Mouse (Mus musculus) limb, embryonic 14.5 days (tissue): Measurements from ENCODE around the gene Hoxd10. TPM values are rescaled to one million over a fixed set of nuclear protein-coding genes. Genes with fewer than 3 reads are reported as not detected.
A peak's percentile ranks its signal among the peaks of the same experiment; 100 is the strongest.

Experiments used
- ATAC-seq: fragments of 200-750 bp; cut with Nextera tagmentation; 2 replicates; pipeline ENCODE4 v1.8.0; 2017; ENCODE audit warnings: low read depth, moderate number of reproducible peaks, moderate TSS enrichment; ENCODE audit not compliant: low FRiP score
- DNase-seq: peaks from one replicate; pipeline ENCODE4 v3.0.0-alpha.2; 2015; ENCODE audit warnings: low spot score
- H3K27ac ChIP-seq: fragments of 300-500 bp; sonication (generic); replicated peaks from 2 replicates; pipeline ENCODE4 v1.5.1; 2014; ENCODE audit warnings: low read depth, mild to moderate bottlenecking, low read length, moderate library complexity, mixed read lengths
- H3K27me3 ChIP-seq: fragments of 300-500 bp; sonication (generic); 2 replicates; pipeline ENCODE4 v1.6.1; 2014; ENCODE audit warnings: low read length, mixed read lengths; ENCODE audit not compliant: control insufficient read depth, insufficient read depth
- H3K36me3 ChIP-seq: fragments of 300-500 bp; sonication (generic); 2 replicates; pipeline ENCODE4 v1.6.1; 2014; ENCODE audit warnings: mild to moderate bottlenecking, low read length, moderate library complexity, mixed read lengths; ENCODE audit not compliant: control insufficient read depth, insufficient read depth
- H3K4me1 ChIP-seq: fragments of 300-500 bp; sonication (generic); 2 replicates; pipeline ENCODE4 v1.6.1; 2014; ENCODE audit warnings: antibody characterized with exemption, low read length, mixed read lengths; ENCODE audit not compliant: control insufficient read depth, insufficient read depth
- H3K4me2 ChIP-seq: fragments of 300-500 bp; sonication (generic); replicated peaks from 2 replicates; pipeline ENCODE4 v1.6.1; 2014; ENCODE audit warnings: low read depth, mild to moderate bottlenecking, low read length, moderate library complexity; ENCODE audit not compliant: severe bottlenecking
- H3K4me3 ChIP-seq: fragments of 300-500 bp; sonication (generic); replicated peaks from 2 replicates; pipeline ENCODE4 v1.5.1; 2014; ENCODE audit warnings: low read length
- H3K9ac ChIP-seq: fragments of 300-500 bp; sonication (generic); 2 replicates; pipeline ENCODE4 v1.6.1; 2014; ENCODE audit warnings: mild to moderate bottlenecking, low read depth, low read length, moderate library complexity; ENCODE audit not compliant: severe bottlenecking
- H3K9me3 ChIP-seq: fragments of 300-500 bp; sonication (generic); 2 replicates; pipeline ENCODE4 v1.6.1; 2016; ENCODE audit warnings: low read length; ENCODE audit not compliant: control insufficient read depth
- POLR2A ChIP-seq: fragments of 200-500 bp; IDR thresholded peaks from 2 replicates; pipeline ENCODE4 v1.8.0; 2012; ENCODE audit warnings: inconsistent platforms, mild to moderate bottlenecking, moderate library complexity, borderline replicate concordance; ENCODE audit not compliant: insufficient read depth, insufficient read length; ENCODE audit errors: extremely low read depth
- WGBS: fragments of 180-500 bp; shearing (Covaris S2); extraction: QIAGEN DNeasy Blood & Tissue Kit; methylation state at CpG from one replicate; pipeline ENCODE4 v1.1.7; 2014; 5-methylcytosine and 5-hydroxymethylcytosine counted together
- polyA plus RNA-seq, 2 experiments: library from polyadenylated mRNA; depleted of rRNA in 1 of 2; stranded (reverse) in 1 of 2; unstranded in 1 of 2; fragments of >200 nt; fragmentation: Nextera tagmentation in 1 of 2; extraction: Ambion mirVana in 1 of 2; gene quantifications; 2 replicates each; pipeline versions ENCODE4 v1.2.1 to v1.2.3; 2012 to 2014

The Hoxd10 gene
- polyA plus RNA-seq, 2 experiments, result 18.3 to 39.4 TPM

DNA sequence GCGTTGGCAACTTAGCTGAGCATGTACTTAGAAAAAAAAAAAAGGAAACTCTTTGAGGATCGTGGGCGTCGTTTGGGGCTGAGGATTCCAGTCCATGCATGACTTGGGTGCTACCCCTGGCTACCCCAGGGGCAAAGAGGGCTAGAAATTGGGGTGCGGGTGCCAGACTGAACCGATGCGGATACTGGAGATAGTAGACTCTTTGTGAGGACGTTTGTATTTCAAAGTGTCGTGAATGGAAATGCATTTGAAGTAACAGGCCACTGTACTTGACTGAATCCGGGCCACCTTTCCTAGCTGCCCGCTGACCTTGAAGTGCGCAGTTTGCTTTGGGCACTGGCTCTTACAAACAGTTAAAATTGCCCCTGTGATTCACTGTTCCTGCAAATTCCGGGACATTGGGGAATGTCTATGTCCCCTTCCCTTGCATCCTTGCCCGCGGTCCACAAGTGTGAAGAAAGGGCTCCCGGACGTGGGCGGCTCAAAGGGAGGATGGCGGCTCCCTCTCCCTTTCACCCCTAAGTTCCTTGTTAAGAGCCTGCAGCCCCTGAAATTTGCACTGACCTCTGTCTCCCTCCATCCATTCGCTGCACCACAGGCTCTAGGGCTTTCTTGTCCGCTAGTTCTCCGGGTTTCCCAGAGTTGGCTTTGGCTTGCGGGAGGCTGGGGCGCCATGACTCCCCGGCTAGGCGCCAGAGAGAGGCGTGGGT lies 4.6 kb upstream of the Hoxd10 start:
- ATAC-seq (no peak), DNase-seq (no peak)
- H3K27ac ChIP-seq, result peak overlapping the region; percentile 88
- H3K36me3 ChIP-seq, result peaks cover 27% of the 10 kb centered on the region
- peak overlapping the region; percentile 74 for H3K4me3 ChIP-seq
- WGBS, result under 1% methylated on average over 27 of the region's 27 CpGs
- H3K27me3 ChIP-seq, result peaks cover 26% of the 10 kb centered on the region
- peaks cover 9% of the 10 kb centered on the region; the same call in 1 of the 2 replicates for H3K4me1 ChIP-seq
- no peaks in the 10 kb centered on the region for H3K9me3 ChIP-seq
- peak overlapping the region; percentile 91 for H3K9ac ChIP-seq
- peak overlapping the region; percentile 96 for H3K4me2 ChIP-seq
- no peak for TF ChIP-seq POLR2A

GRCm38 (mm10) chr2:74687698-74688555 lies 3.8 kb upstream of the Hoxd10 start:
- H3K27ac ChIP-seq, result peak overlapping the region; percentile 88
- peak overlapping the region; percentile 74 for H3K4me3 ChIP-seq
- 0 out of 2 replicates have a peak, but pooled peaks have one; percentile 11 for TF ChIP-seq POLR2A
- peaks cover 24% of the 10 kb centered on the region for H3K27me3 ChIP-seq
- peak overlapping the region; percentile 91 for H3K9ac ChIP-seq
- H3K9me3 ChIP-seq, result no peaks in the 10 kb centered on the region
- ATAC-seq, result no peak
- H3K4me1 ChIP-seq, result peaks cover 15% of the 10 kb centered on the region; the same call in 1 of the 2 replicates
- H3K4me2 ChIP-seq, result peak overlapping the region; percentile 96
- WGBS, result 4% methylated on average over 31 of the region's 31 CpGs
- peaks cover 33% of the 10 kb centered on the region for H3K36me3 ChIP-seq
- no peak for DNase-seq

DNA sequence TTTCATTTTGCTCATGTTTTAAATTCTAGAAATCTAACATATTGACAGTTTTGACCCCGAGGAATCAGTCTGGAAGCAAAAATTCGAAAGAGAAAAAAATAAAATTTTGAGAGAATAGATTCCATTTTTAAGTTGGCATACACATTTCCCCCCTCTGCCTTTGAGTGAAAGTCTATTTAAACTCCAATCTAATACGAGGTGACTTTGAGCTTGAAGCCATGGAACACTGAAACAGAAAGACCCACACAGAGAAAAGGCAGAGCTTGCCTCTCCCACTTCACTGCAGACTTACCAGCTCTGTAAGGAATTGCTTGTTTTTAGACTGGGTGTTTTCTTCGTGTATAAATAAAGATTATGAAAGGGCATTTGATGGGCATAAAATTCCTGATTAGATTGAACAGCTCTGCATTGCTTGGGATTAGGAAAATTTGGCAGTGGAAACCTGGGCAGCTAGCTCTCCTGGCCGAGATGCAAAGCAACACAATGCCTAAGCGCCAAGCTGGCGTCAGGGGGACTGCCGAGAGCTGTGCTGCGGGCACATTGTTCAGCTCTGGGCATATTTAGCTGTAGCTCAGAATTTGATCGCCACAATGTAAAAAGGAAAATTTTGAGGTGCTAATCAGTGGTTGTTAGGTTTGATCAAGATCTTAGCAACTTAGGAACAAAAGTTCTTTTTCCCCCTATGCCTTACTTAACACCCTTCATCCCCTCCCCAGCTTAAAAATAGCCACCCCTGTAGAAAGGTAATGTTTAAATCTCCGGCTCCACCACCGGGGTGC lies 2.7 kb upstream of the Hoxd10 start:
- 9% methylated on average over 12 of the region's 12 CpGs for WGBS
- peak overlapping the region; percentile 74 for H3K4me3 ChIP-seq
- H3K27ac ChIP-seq, result peak overlapping the region; percentile 88
- no peak for DNase-seq
- peaks cover 32% of the 10 kb centered on the region for H3K36me3 ChIP-seq
- peaks cover 20% of the 10 kb centered on the region for H3K4me1 ChIP-seq
- H3K27me3 ChIP-seq, result peaks cover 27% of the 10 kb centered on the region
- no peak for TF ChIP-seq POLR2A
- peak overlapping the region; percentile 91 for H3K9ac ChIP-seq
- H3K9me3 ChIP-seq, result no peaks in the 10 kb centered on the region
- ATAC-seq, result no peak
- peak overlapping the region; percentile 96 for H3K4me2 ChIP-seq

DNA sequence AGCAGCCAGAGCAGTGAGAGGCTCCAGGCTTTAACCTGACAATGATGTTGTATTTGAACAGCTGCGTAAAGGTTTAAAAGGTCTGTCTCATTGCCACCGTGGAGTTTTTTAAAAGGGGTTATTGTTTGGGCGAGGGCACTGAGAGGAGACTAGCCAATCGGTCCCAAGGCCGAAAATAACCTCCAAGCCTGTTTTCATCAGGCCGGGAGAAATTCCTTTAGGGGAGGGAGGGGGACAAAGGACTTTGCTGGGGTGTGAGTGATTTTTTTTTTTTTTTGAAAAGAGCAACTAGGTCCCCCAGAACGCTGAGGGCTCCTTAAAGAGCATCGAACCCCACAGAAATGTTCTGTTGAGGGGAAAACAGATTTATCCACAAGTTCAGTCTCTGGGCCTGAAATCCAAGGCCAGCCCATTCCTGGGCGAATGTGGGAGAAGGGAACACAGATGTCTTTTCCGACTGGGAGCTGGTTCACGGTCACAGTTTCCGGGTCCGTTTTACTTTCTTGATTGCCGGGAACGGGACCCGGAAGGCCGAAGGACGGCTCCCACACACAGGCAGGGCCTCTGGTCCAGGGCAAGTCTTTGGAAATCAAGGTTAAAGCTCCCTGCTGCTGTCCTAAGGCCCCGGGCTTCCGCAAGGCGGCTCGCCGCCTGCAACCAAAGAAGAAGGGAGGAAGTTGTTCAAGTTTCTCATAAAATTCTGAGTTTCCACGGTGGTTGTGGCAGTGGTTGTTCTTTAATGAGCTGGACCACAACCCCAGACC lies 2.0 kb upstream of the Hoxd10 start:
- WGBS, result 3% methylated on average over 24 of the region's 24 CpGs
- Histone ChIP-seq H3K9ac (peak overlapping the region; percentile 91), H3K9me3 (no peaks in the 10 kb centered on the region), H3K4me3 (peak overlapping the region; percentile 74), H3K36me3 (peaks cover 27% of the 10 kb centered on the region), H3K4me1 (peaks cover 20% of the 10 kb centered on the region), H3K27ac (peak overlapping the region; percentile 88), H3K27me3 (peaks cover 28% of the 10 kb centered on the region), H3K4me2 (peak overlapping the region; percentile 96)
- DNase-seq, result no peak
- no peak for TF ChIP-seq POLR2A
- no peak for ATAC-seq
